Mouse (Mus musculus) midbrain, embryonic 13.5 days (tissue): ENCODE measurements around the gene Gm14214. TPM values are rescaled to one million over a fixed set of nuclear protein-coding genes. Genes with fewer than 3 reads are reported as not detected.

ENCODE experiments used
- polyA plus RNA-seq: library from polyadenylated mRNA; unstranded; fragments of >200 nt; fragmentation: Nextera tagmentation; extraction: Ambion mirVana; gene quantifications from 2 replicates; pipeline ENCODE4 v1.2.1, GENCODE M21; 2015

The Gm14214 gene
- polyA plus RNA-seq, 1 experiment from 2014 or later = not detected

Other genes starting within 250 kb of the Gm14214 start
- gene 1700003F12Rik, start 222.9 kb downstream of the Gm14214 start, polyA plus RNA-seq = 1.8 and 2.0 TPM in 2 replicates
- gene Actl10, start 218.3 kb downstream of the Gm14214 start, polyA plus RNA-seq = 0.26 and 0.55 TPM in 2 replicates
- gene Necab3, start 211.1 kb downstream of the Gm14214 start, polyA plus RNA-seq = 13.4 and 14.5 TPM in 2 replicates
- 13.6 and 15.2 TPM in 2 replicates for gene E2f1, start 200.1 kb downstream of the Gm14214 start, polyA plus RNA-seq
- 12.3 and 13.4 TPM in 2 replicates for gene Pxmp4, start 166.3 kb downstream of the Gm14214 start, polyA plus RNA-seq
- gene Zfp341, start 156.7 kb downstream of the Gm14214 start, polyA plus RNA-seq = 2.0 and 2.1 TPM in 2 replicates
- gene 4930519P11Rik, start 156.6 kb downstream of the Gm14214 start, polyA plus RNA-seq = 0.61 and 0.96 TPM in 2 replicates
- gene Chmp4b, start 118.3 kb downstream of the Gm14214 start, polyA plus RNA-seq = 22.2 and 27.2 TPM in 2 replicates
- 28.1 and 39.1 TPM in 2 replicates for gene Raly, start 21.1 kb upstream of the Gm14214 start, polyA plus RNA-seq
- 1.2 and 1.5 TPM in 2 replicates for gene a, start 21.4 kb upstream of the Gm14214 start, polyA plus RNA-seq
- 84.0 and 88.6 TPM in 2 replicates for gene Eif2s2, start 122.9 kb upstream of the Gm14214 start, polyA plus RNA-seq
- 0.12 and 0.18 TPM in 2 replicates for gene Gm14226, start 248.2 kb upstream of the Gm14214 start, polyA plus RNA-seq